Mouse (Mus musculus) urinary bladder, postnatal 4 days (tissue): ENCODE measurements around the gene Dtnb.
"Not testable (repeated sequence)": the region's sequence is repeated elsewhere in the genome, so short reads cannot be mapped to it uniquely, and the experiment has no call there.

Experiments
- DNase-seq, 2 experiments: peaks; one replicate each; pipeline ENCODE4 v3.0.0; 2021 to 2022; ENCODE audit warnings: low spot score in 2 of 2

Gene Dtnb

DNA sequence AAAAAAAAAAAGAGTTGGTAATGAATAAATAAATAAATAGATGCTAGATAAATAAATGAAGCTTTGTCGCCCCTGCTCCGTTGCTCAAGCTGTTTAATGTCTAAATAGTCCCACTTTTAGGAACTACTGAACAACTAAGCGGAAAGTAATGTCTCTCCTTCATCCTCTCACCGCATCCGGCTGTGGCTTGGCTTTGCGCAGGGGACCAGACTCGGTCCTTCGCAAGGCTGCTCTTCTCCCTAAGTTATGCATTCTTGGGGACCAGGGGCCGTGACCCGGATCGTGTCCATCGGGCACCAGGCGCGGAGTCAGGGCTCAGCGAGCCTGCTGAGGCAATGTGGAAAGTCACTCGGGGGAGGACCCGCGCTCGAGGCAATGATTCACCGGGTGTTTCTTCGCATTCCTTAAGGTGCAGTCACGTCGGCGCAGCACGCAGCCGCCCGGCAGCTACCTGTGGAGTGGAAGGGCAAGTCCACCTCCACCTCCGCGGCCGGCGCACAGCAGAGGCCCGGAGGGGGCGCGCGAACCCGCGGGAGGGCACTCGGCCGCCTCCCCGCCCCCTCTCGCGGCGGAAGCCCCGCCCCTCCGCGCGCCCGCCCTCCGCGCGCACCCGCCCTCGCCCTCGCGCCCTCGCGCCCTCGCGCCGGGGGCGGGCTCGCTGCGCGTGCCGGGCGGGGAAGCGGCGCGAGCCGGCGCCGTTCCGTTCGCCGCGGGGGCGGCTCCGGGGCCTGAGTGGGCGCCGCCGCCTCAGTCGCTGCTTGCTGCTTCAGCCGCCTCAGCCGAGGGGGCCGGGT lies at the start of gene Dtnb:
Dtnb (plus strand) TSS at position 595 of the 794 bp plus-strand sequence.
- peak; percentile 70 to 77 for DNase-seq

DNA sequence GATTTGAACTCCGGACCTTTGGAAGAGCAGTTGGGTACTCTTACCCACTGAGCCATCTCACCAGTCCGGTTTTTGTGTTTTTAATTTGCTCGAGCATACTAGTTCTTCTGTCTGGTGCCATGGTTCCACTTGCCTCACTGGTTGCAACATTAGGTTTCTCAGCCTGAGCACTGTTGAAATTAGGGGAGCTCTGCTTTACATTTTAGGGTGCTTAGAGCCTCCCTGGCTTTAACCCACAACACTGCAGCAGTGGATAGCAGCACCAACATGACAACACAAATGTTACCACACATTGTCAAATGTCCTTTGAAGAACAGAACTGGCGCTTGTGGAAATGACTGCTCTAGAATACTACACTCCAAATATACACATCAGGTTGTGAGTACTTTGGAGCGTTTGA lies 46.6 kb upstream of the Dtnb start:
- DNase-seq: no peak

DNA sequence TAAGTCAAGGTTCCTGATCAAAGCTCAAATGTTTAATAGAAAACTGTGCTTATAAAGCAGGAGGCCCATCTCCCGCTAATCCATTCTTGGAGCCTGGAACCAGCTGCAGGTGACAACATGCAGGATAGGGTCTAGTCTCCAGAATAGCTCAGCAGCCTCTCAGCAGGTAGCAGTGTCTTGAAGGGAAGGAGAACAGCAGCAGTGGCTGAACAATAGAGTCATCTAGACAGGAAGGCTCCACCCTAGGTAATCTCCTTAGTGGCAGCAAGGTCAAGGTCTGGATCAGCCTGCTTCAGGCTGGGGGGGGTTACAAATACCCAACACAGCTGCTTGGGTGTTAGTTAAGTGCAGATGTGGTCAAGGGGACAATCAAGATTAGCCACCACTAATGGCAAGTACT lies 36.7 kb upstream of the Dtnb start:
- not testable (repeated sequence) for DNase-seq

DNA sequence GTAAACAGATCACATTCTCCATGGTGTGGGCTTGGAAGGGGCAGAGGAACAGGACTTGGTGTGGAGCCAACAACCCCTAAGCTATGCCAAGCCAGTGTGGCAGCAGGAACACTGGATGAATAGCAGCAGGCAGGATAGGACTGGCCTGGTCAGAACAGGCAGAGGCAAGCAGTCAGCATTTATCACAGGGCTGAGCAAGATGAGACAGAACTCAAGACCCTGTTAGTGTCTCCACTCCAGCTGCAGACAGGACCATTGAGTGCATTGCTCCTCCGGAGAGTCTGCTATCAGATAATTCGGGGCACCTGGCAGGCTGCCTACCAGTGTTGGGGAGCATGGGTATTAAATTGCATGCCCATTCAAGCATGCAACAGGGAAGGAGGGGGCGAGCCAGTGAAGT lies 34.6 kb upstream of the Dtnb start:
- peak in 1 of 2 experiments; percentile 32 for DNase-seq

DNA sequence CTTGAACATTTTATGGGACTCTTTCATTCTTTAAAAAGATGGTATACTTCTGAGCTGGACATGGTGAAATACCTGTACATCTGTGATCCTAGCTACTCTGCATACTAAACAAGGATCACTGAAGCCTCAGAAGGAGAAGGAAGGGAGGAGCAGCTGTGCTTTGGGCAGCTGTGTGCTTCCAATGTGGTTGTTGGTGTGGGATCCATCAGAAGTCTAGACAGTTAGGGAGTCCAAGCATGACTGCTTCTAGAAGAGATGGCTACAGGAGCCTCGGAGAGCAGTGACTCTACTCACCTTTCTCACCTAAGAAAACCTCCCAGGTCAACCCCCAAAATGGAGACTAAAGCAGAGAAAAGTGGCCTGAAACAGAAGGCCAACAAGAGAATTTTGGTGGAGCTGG lies 34.1 kb upstream of the Dtnb start:
- DNase-seq: no peak

DNA sequence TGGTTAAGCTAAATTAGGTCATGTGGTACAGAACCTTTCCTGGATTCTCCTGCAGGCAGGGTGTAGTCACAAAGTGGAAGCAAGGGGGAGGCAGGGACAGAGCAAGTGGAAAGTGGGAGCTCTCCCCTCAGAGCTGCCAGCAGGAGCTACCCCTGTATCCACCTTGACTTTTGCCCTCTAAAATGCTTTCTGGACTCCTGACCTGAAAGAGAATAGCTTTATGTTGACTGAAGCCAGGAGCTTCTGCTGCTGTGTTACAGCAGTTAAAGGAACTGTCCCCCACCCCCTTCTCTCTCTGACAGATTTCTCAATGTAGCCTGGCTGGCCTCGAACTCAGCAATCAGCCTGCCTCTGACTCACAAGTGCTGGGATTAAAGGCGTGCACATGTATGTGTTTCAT lies 32.6 kb upstream of the Dtnb start:
- DNase-seq: no peak

DNA sequence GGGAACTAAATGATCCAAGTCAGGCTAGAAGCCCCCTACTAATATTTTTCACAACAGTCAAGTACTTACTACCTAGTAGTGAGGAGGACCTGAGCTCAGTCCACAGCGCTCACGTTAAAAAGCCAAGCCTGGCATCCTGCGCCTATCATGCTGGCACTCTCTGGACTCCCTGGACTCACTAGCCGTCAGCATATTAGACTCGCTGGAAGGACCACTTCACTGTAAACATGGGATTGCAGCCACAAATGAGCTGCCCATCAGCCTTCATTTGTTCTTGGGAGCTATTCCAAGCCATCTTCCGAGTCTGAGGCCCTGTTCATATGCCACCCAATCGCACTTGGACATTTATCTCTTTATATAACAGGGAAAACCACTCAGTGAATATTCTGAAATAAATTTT lies 31.3 kb upstream of the Dtnb start:
- no peak for DNase-seq

DNA sequence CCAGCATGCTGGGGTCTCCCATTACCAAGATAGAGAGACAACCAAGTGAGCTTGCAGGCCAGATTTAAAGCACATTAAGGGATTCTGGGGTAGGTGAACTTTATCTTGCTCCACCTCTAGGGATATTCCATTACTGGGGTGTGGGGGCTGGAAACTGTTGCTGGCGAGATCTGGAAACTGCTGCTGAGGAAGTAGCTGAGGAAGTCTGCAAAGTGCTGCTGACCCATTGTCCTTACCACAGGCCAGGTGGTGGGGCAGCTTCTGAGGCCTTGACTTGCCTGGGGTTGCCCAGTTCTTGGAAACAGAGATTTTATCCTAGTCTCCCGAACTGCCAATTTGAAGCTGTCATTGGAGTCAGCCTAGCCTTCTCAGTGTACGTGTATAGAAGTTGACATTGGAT lies 26.7 kb upstream of the Dtnb start:
- DNase-seq: no peak

DNA sequence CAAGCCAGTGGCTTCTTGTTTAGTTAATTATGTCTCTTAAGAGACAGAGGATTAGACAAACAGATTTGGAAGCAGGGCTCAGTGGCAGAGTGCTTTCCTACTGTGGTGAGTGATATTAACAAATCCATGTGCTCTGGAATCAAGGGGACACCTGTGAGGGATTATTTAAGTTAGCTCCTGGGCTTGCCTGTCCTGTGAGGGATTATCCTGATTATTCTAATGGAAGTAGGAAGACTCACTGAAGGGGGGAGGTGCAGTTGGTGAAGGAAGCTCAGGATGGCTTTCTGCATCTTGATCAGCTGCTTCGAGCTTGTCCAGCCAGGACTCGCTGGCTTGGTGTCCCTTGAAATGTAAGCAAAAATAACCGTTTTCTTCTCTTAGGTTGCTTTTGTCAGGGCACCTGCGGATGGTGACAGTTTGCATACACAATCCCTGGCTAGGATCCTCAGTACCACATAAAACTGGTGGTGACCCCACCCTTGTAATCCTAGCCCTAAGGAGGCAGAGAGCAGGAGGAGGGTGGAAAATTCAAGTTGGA lies 26.0 kb upstream of the Dtnb start:
- no peak for DNase-seq

DNA sequence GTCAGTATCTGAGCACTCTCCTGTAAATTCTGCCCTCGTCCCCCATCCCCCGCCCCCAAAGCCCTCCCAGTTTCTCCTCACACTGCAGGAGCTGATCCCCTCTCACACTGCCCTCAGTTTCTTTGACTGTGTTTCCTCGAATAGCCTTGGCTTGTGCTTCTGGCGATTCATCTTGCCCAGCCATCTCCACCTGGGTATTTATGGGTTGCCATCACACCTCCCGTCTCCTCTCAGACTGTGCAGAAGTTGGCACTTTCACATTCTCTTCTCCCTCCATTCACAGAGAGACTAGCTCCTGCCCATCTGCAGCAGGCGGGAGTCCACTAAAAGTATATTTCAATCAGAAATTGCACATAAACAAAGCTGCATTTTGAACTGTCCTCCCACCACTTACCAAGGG lies 25.4 kb upstream of the Dtnb start:
- DNase-seq: no peak

DNA sequence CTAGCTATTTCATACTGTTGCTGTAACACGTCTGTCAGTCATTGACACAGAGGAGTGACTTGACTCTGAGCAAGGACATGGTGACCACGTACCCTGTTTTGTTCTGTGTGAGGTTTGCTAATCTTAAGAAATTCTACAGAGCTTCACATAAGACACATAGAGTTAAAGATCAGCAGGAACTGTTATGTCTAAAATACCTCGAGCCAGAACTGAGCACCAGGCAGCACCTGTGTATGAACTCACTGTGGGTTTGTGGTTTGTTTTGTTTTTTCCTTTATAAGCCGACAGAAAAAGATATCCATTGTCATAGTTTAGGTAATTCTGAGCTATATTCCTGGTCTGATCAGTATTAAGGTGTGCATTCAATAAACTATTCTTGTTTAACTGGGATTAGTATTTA lies 24.7 kb upstream of the Dtnb start:
- no peak for DNase-seq

DNA sequence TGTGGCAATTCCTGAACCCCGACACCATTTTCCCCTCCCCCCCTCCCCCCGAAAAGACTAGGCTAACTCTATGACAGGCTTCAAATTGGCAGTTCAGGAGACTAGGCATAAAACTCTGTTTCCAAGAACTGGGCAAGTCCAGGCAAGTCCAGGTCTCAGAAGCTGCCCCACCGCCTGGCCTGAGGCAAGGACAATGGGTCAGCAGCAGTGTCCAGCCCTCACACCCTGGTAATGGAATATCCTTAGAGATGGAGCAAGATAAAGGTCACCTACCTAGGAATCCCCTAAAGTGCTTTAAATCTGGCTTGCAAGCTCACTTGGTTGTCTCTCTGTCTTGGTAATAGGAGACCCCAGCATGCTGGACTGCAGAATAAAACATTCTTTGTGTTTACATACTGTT lies 24.3 kb upstream of the Dtnb start:
- DNase-seq: no peak

DNA sequence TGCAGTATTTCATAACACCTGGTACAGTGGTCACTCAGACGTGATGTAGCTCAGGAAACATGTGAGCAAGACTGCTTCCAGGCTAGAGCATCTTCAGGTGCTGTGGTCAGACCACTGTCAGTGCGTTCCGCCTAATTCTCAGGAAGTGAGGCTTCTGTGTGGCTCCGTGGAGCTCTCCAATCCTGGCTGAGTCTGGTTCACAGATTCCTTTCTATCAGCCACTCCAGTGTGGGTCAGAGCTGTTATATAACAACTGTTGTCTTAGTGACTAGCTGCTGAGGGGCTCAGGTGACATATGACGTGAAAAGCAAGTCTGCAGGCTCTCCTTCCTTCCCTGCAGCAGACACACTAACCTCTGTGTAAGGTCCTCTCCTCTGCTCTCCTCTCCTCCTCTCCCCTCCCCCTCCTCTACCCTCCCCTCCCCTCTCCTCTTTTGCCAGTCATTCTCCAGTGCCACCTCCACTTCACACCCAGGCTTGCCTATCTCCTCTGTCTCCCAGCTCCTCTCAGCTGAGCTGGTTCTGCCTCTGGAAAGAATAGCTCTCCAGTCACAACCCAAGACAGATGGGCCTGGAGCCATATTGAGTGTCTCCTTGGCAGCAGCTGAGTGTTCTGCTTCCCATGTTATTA lies 23.5 kb upstream of the Dtnb start:
- no peak for DNase-seq

DNA sequence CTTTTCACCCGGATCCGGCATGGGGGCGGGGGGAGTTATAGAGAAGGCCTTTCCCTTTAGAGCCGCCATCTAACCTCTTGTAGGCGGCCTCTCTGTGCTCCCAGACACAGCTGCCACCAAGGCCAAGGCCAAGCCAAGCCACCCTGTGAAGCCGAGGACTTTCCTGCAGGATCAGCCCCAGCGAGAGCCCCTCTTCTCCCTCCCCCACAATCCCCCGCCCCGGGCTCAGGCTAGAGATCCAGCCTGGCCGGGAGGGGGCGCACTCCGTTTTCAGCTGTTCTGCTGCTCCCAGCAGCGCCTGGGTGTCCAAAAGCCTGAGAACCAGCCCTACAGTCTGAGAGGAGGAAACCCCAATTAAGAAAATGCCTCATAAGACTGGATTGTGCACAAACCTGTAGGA lies 21.9 kb upstream of the Dtnb start:
- DNase-seq: no peak

DNA sequence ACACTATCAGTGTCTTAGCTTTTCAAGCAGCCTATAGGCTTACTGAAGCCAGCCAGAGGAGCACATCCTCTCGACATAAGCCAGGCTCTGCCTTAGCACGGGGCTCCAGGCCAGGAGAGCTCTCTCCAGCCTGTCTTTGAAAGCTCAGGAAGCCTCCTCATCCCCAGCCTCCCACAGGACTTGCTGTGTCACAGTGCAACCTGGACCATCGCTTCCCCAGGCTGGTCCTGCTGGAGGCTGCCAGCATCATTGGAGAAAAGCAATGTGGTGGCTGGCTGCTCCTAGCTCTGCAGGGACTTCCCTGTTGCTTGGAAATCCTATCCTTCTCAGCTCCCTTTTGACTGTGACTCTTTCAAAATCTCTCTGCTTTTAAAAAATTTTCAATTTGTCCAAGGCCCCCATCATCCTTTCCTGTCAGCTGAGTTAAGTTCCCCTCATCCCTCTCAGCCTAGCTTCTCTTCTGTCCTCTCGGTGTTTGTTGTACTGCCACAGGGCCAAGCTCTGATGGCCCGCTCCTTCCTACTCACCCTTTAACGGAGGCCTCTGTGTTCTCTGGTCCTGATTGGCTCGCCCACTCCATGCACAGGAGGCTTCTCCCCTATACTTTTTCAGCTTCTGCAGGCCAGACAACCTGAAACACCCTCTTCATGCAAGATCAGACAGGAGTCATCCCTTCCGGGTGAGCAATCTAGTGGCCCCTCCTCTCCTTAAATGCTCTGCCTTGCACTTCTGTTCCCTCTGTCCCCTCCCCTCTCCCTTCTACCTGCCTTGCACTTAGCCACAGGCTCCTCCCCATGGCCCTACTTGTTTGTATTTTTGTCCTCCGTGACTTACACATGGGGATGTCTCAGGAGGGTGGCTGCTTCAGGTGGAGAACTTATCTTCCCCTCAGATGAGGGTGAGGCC lies 14.5 kb upstream of the Dtnb start:
- no peak for DNase-seq

DNA sequence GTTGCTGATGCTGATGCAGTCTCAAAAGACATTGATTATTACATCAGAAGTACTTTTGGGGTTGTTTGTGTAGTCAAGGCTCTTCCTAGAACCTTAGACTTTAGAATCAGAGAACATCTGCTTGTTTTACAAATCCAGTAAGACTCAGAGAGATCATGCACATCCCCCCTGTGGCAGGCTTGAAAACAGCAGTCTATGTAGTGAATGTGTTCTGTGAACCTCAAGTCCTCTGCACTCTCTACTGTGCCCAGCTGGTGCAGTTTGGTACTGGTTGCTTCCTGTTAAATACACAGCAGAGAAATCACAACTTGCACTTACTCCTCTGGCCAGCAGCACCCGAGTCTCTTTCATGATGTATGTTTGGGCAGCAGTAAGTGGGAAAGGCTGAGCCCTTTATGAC lies 11.6 kb upstream of the Dtnb start:
- peak in 1 of 2 experiments; percentile 35 for DNase-seq

DNA sequence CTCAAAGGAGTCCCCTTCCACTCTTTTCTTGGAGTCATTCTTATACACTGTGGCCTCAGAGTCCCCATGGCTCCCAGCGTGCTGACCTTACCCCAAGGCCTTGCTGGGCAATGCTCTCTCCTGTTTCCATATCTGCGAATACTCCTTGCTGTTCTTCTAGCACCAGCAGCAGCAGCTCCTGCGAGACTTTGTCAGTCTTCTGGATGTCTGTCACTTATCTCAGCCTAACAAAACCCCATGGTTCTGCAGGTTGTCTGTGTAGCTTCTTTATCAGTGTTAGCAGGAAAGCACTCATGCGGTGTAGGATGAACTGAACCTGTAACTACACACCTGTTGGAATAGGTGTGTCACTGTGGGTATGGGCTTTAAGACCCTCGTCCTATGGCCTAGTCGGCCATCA lies 11.1 kb upstream of the Dtnb start:
- DNase-seq: no peak

DNA sequence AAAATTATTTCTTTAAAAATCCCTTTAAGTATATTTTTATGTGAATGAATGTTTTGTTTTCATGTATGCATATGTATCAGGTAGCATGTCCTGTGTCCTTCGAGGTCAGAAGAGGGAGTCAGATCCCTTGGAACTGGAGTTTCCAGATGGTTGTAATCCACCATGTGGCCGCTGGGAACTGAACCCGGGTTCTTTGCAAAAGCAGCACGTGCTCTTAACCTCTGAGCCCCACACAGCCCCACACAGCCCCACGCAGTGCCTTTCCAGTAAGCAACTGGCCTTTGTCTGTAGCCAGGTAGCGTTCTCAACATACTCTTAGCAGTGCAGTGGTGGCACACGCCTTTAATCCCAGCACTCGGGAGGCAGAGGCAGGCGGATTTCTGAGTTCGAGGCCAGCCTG lies 9.4 kb upstream of the Dtnb start:
- DNase-seq: no peak

DNA sequence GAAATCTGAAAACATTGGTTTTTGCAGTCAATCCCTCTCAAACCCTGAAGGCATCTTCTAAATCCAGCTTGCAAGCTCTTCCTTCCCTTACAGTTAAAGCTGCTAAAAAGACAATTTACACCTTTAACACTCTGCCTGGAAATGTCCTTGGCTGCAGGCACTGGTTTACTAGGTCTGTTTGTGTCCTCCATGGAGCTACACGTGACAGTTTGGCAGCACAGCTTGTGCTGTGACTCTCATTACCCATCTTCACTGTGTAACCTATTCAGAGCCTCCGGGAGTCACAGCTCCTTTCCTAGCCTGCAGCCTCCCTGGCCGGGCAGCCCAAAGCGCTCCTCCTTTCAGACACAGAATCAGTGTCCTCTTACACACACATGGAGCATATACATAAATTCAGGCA lies 8.5 kb upstream of the Dtnb start:
- no peak for DNase-seq

DNA sequence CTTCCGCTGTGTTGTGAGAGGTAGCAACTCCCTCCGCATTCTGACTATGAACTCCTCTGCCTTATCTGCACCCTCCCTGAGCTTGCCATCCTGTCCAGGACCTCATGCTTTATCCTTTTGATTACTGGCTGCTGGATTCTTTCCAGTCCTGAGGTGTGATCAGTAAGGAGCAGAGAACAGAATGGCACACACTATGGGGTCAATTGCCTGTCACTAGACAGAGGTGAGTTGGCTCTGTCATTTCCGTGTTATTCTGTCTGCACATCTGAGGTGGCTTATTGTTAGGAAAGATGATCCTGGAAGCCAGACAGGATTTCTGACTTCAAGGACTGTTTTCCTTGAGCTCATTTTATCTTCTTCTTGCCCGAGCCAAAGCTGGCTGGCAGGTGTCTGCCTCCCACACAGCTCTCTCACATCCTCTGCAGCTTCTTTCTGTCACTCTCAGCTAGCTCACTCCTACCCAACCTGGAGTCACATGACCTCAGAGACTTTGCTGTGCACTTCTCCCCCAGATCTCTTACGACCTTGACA lies 3.7 kb upstream of the Dtnb start:
- DNase-seq: no peak

DNA sequence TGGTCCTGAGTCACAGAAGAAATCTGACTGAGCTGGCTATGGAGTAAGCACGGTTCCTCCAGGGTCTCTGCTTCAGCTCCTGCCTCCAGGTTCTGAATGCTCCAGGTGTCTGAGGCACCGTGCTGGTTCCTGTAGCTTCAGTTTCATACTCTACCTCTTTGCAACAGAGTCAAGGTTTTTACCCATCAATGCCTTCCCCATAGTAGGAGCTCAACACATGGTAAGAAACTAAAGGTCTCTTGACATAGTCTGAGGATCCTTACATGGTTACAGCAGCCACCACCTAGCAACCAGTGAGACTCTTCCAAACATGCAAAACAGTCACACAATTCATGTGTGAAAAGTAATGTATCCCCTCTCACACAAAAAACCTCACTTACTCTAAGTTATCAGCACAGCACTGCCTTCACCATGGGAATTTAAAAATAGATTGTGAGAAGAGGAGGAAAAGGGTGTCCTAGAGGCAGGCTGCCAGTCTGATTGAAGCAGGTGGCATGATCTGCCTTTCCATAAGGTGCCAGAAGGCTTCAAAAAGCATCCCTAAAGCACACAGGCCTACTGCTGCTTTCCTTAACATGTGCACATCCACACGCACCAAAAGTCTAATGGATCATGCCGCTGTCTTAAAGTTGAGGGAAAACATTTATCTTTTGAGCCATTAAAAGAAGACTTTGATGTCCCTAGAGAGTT lies 1.3 kb upstream of the Dtnb start:
- DNase-seq: no peak
